Mouse (Mus musculus): ENCODE measurements around the gene Ier5l.

The Ier5l gene

GRCm38 (mm10) chr2:30440701-30441517, 33.1 kb downstream of the Ier5l start:
- DNase-seq = peak; percentile 79 to 83

DNA sequence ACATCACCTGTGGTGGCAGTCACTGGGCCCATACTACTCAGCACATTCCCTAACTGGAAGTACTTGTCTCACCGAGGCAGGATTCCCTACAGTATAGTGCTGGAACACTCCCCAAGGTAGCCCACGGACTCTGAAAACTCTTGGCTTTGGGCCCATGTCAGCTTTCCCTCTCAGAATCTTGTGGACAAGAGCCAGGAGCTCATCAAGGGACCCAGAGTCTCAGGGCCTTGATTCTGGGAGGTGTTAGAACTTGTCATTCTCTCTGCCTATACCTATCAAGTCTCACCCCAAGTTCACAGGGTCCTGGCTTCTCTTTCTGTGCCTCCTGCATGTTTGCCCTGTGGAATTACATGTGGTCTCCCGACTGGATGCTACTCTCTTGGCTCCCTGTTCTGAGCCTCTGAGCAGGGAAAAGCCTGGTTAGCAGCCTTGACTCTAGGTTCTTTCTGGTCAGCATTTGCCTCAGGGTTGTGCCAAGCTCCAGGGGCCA, 33.8 kb downstream of the Ier5l start:
- no peak for DNase-seq

- DNase-seq = no peak
These were observed 34.4 kb downstream of the Ier5l start for GRCm38 (mm10) chr2:30439631-30440030.

DNA sequence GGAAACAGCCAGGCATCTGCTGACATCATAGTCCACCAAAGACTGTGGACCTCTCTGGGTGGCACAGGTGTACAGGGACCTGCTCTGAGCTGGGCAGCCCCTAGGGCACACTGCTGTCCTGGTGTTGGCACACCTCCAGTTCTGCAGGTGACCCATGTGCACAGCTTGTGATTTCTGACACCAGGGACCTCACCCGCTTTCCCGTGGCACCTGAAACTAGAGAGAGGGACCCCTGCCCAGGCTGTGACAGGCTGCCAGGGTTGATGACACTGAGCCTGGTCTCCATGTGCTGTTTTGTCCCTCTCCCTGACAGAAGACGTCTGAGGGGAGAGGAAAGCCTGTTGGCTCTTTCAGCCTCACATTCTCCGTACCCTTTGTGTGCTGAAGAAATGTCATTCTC, 36.2 kb downstream of the Ier5l start:
- no peak for DNase-seq

DNA sequence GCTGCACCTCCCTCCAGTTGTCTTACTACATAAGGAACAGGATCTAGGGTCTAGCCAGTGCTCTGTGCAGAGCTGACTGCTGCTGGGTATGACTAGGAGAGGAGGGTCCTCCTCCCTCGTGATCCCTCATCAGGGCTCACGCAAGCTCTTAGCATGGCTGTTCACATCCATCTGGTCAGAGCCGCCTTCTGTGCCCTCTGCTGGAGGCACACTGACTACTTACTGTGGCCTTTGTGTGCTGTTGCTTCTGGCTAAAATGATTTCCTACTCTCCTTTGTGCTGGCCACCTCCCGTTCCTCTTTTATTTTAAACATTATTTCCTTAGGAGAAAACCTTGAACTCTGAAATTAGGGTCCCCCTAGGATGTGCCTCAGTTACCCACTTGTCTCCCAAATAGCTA, 37.2 kb downstream of the Ier5l start:
- DNase-seq = no peak

DNA sequence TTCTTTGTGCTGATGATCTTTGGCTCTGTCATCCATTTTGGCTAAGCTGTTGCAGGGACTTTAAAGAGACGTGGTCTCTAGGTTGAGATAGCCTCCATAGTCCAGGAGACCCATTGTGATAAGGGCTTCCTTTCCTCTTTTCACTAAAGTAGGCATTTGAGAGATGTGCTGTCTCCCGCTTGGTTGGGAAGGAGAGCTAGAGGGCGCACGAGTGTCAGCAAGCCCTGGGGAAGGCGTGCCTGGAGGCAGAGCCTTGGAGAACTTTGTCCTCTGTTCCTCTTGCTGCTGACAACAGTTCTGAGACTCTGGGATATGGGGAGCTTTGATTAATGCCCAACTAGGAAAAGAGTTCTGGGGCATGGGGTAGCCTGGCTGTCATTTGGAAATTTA, 37.9 kb downstream of the Ier5l start:
- peak; percentile 66 to 70 for DNase-seq

GRCm38 (mm10) chr2:30435326-30436155, 38.5 kb downstream of the Ier5l start:
- DNase-seq = peak; percentile 69 to 80

DNA sequence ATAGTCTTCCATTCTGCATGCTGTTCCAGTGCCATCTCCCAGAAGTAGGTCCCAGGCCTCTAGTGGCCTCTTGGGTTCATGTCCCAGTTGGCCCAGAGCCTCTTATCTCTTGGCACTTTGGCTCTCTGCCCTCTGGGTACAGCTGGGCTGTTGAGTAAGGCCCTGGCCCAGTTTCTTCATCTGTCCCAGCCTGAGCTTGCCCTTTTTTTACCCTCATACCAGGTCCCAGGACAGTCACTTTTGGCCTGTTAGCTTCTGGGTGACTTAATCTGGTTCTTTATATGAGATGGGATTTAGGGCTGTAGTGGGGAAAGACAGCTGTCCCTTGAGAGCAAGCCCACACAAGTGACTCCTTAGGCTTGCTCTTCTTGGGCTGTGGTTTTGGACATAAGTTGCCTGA, 44.9 kb downstream of the Ier5l start:
- peak in 1 of 2 experiments; percentile 64 for DNase-seq

All from lung, postnatal 4 days (tissue).